Mouse (Mus musculus) midbrain, embryonic 11.5 days (tissue): ENCODE results near the gene Plod1. TPM values are rescaled to one million over a fixed set of nuclear protein-coding genes. Genes with fewer than 3 reads are reported as not detected.

Experiments
- ATAC-seq: fragments of 200-750 bp; cut with Nextera tagmentation; 2 replicates; pipeline ENCODE4 v1.8.0; 2017; ENCODE audit warnings: moderate TSS enrichment, moderate library complexity; ENCODE audit not compliant: low FRiP score
- DNase-seq: peaks from one replicate; pipeline ENCODE4 v3.0.0; 2015; ENCODE audit warnings: low spot score; ENCODE audit errors: missing footprints
- H3K27ac ChIP-seq: fragments of 300-500 bp; sonication (generic); 2 replicates; pipeline ENCODE4 v1.5.1; 2014; ENCODE audit warnings: low read depth, low read length
- H3K27me3 ChIP-seq: fragments of 300-500 bp; sonication (generic); 2 replicates; pipeline ENCODE4 v1.6.1; 2014; ENCODE audit warnings: mild to moderate bottlenecking, low read length, moderate library complexity, mixed read lengths; ENCODE audit not compliant: control insufficient read depth, insufficient read depth
- H3K36me3 ChIP-seq: fragments of 300-500 bp; sonication (generic); 2 replicates; pipeline ENCODE4 v1.6.1; 2014; ENCODE audit warnings: mild to moderate bottlenecking, low read length, moderate library complexity, mixed read lengths; ENCODE audit not compliant: control insufficient read depth, insufficient read depth
- H3K4me1 ChIP-seq: fragments of 300-500 bp; sonication (generic); 2 replicates; pipeline ENCODE4 v1.6.1; 2014; ENCODE audit warnings: low read length; ENCODE audit not compliant: control insufficient read depth, insufficient read depth
- H3K4me2 ChIP-seq: fragments of 300-500 bp; sonication (generic); 2 replicates; pipeline ENCODE4 v1.6.1; 2014; ENCODE audit warnings: mild to moderate bottlenecking, moderate library complexity
- H3K4me3 ChIP-seq: fragments of 300-500 bp; sonication (generic); 2 replicates; pipeline ENCODE4 v1.5.1; 2014; ENCODE audit warnings: low read depth, low read length
- H3K9ac ChIP-seq: fragments of 300-500 bp; sonication (generic); 2 replicates; pipeline ENCODE4 v1.6.1; 2014; ENCODE audit warnings: low read length
- H3K9me3 ChIP-seq: fragments of 300-500 bp; sonication (generic); 2 replicates; pipeline ENCODE4 v1.6.1; 2016; ENCODE audit warnings: low read length; ENCODE audit not compliant: control insufficient read depth
- WGBS: fragments of 180-500 bp; shearing (Covaris S2); extraction: QIAGEN DNeasy Blood & Tissue Kit; methylation state at CpG from one replicate; pipeline ENCODE4 v1.1.7; 2014; 5-methylcytosine and 5-hydroxymethylcytosine counted together
- polyA plus RNA-seq: library from polyadenylated mRNA; unstranded; fragments of >200 nt; fragmentation: Nextera tagmentation; extraction: Ambion mirVana; gene quantifications from 2 replicates; pipeline ENCODE4 v1.2.1, GENCODE M21; 2014

Plod1 gene
- polyA plus RNA-seq, 1 experiment from 2014 or later = 24.2 TPM

DNA sequence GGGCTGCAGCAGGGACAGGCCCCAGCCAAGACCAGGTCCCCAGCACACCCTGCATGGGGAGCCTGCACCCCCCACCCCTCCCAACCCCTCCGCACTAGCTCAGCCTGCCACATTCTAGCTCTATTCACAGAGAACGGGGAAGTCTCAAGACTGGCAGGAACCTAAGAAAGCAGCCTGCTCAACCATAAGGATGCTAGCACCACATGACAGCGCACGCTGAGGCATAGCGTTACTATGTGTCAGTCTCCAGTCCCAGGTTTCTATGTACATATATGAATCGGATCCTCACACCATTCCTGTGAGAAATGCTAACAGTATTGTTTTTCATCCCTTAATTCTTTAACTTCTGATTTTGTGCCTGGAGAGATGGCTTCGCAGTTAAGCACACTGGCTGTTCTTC lies 8.0 kb downstream of the Plod1 start:
- Histone ChIP-seq H3K27ac (no peak overlapping the region), H3K9ac (no peak overlapping the region), H3K4me1 (no peaks in the 10 kb centered on the region), H3K4me3 (no peak overlapping the region), H3K9me3 (no peaks in the 10 kb centered on the region), H3K27me3 (no peaks in the 10 kb centered on the region), H3K36me3 (no peaks in the 10 kb centered on the region), H3K4me2 (no peak overlapping the region)
- WGBS = 65% methylated on average over 7 of the region's 7 CpGs
- ATAC-seq = peak; percentile 15; the same call in 1 of the 2 replicates
- DNase-seq = no peak

DNA sequence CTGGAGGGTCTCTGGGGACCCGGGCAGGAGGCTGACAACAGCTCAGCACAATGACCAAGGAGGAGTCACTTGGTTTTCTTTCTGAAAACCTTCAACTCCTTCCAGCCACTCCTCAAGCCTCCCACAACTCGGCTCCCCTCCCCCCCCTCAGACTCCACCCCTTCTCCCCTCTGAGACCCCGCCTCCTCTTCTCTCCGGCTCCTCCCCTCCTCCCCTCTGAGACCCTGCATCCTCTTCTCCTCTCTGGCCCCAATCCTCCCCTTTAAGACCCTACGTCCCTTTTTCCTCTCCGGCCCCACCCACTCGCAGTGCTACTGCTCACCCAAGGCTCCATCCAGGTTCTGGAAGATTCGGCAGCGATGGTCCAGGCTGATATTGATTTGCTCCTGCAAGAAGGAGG lies 8.4 kb downstream of the Plod1 start:
- Histone ChIP-seq H3K36me3 (no peaks in the 10 kb centered on the region), H3K4me1 (no peaks in the 10 kb centered on the region), H3K9me3 (no peaks in the 10 kb centered on the region), H3K27ac (no peak overlapping the region), H3K4me2 (no peak overlapping the region), H3K9ac (no peak overlapping the region), H3K4me3 (no peak overlapping the region), H3K27me3 (no peaks in the 10 kb centered on the region)
- peak; percentile 52; the same call in 1 of the 2 replicates for ATAC-seq
- DNase-seq = no peak
- 16% methylated on average over 9 of the region's 9 CpGs for WGBS

DNA sequence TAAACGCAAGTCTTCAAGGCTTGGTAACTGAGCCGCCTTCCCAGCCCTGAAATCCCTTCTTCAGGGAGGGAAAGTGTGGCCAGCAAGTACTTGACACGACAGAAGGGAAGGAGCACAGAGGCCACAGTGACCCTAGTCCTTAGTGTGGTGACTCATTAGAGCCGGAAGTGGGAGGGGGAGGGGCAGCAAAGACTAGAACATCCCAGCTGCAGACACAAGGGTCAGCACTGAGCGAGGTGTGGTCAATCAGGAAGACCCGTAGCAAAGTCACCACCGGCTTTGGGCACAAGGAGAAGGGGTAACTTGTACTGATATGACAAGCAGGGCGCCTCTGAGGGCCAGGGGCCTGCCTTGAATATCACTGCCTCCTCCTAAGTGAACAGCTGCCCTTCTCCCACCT lies 8.9 kb downstream of the Plod1 start:
- whole genome bisulfite sequencing = 45% methylated on average over 8 of the region's 8 CpGs
- Histone ChIP-seq H3K36me3 (no peaks in the 10 kb centered on the region), H3K4me3 (no peak overlapping the region), H3K27me3 (no peaks in the 10 kb centered on the region), H3K9ac (no peak overlapping the region), H3K4me1 (no peaks in the 10 kb centered on the region), H3K9me3 (no peaks in the 10 kb centered on the region), H3K4me2 (no peak overlapping the region), H3K27ac (no peak overlapping the region)
- DNase-seq = no peak
- ATAC-seq = peak; percentile 40

DNA sequence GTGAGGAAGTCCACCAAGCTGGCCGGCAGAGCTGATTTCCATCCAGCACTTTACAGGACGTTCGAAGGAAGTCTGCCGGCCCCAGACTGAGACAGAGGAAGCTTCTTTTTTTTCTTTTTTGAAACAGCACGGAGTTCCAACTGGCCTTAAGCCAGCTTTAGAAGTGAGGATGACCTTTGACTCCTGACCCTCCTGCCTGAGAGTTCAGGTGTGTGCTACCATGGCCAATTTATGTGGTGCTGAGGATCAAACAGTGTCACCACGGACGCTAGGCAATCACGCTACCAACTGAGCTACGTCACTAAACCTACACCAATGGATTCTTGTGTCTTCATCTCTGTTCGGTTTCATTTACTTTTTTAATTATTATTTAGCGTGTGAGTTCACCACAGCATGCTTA lies 14.2 kb downstream of the Plod1 start:
- Histone ChIP-seq H3K4me3 (no peak overlapping the region), H3K27me3 (no peaks in the 10 kb centered on the region), H3K4me2 (no peak overlapping the region), H3K27ac (no peak overlapping the region), H3K4me1 (0 out of 2 replicates have a peak, but pooled peaks cover 2% of the 10 kb centered on the region), H3K9ac (no peak overlapping the region), H3K9me3 (no peaks in the 10 kb centered on the region), H3K36me3 (no peaks in the 10 kb centered on the region)
- DNase-seq (no peak), ATAC-seq (no peak)
- WGBS = 80% methylated on average over 11 of the region's 11 CpGs

DNA sequence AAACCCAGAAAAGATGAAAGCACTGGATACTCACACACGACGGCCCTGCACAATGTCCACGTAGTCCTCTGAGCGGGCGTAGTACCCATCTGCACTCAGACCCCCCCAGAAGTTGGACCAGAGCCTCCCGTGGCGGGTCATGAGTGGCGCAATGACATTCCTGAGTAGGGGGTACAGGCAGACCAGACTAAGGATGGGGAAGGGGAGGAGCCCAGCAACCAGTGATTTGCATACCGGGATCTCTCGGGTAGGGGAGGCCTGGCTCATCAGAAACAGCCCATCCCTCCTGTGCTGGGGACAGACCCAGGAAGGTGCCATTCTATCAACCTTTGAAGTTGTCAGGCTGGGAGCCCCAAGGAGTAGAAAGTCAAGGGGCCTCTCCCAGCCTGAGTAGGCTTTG lies 15.6 kb downstream of the Plod1 start:
- H3K9ac ChIP-seq = no peak overlapping the region
- H3K4me3 ChIP-seq = no peak overlapping the region
- H3K27me3 ChIP-seq = no peaks in the 10 kb centered on the region
- peak; percentile 51 for ATAC-seq
- no peaks in the 10 kb centered on the region for H3K36me3 ChIP-seq
- DNase-seq = no peak
- no peaks in the 10 kb centered on the region for H3K9me3 ChIP-seq
- 35% methylated on average over 10 of the region's 10 CpGs for WGBS
- H3K27ac ChIP-seq = no peak overlapping the region
- H3K4me1 ChIP-seq = 0 out of 2 replicates have a peak, but pooled peaks cover 2% of the 10 kb centered on the region
- no peak overlapping the region for H3K4me2 ChIP-seq

DNA sequence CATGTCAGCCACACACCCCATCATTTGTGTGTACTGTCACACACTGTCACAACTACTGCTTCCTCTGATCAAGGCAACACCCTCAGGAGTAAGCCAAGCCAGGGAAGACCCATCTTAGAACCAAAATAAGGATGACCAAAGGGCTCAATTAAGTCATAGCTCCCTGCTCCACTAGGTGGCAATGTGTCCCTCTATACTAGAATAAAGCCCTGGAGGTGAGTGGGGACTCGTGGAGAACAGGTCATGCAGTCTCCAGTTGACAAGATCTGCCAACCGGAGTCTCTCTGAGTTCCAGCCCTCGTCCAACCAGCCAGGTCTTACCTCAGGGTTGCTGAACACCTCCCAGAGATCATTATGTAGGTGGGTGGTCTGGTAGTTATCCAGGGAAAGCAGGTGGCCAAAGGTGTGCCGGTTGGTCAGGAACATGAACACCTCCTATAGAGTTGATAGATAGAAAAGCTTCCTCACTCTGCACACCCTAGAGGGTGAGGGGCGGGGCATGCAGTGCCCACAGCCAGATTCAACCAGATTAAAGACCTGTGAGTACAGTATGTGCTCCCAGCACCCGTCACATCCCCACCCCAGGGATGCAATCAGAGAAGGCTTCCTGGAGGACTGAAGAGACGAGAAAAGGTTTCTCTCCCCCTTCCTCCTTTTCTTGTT lies 18.0 kb downstream of the Plod1 start:
- ATAC-seq (peak; percentile 41; the same call in 1 of the 2 replicates), DNase-seq (no peak)
- no peaks in the 10 kb centered on the region for H3K9me3 ChIP-seq
- 64% methylated on average over 7 of the region's 7 CpGs for WGBS
- no peaks in the 10 kb centered on the region for H3K36me3 ChIP-seq
- no peak overlapping the region for H3K4me2 ChIP-seq
- no peaks in the 10 kb centered on the region for H3K27me3 ChIP-seq
- H3K4me1 ChIP-seq = 0 out of 2 replicates have a peak, but pooled peaks cover 2% of the 10 kb centered on the region
- H3K9ac ChIP-seq = no peak overlapping the region
- no peak overlapping the region for H3K27ac ChIP-seq
- no peak overlapping the region for H3K4me3 ChIP-seq

DNA sequence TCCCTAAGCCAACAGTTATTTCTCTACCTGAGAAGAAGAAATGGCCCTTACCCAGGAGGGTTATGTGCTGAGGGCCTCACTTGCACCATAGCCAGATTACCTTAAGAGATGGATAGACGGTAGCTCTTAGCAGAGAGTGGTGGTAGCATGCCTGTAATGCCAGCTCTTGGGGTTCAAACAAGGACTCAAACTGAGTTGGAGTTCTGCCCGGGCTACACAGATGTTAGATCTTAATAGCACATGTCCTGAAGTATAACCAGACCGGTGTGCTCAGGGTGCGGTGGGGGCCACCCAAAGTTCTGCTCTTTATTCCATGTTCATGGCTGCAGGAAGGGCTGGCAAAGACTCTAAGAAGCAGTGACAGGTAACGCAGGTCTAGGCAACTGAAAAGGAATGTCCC lies 27.1 kb downstream of the Plod1 start:
- Histone ChIP-seq H3K4me3 (no peak overlapping the region), H3K27ac (no peak overlapping the region), H3K9me3 (no peaks in the 10 kb centered on the region), H3K9ac (no peak overlapping the region), H3K27me3 (no peaks in the 10 kb centered on the region), H3K4me2 (no peak overlapping the region), H3K36me3 (no peaks in the 10 kb centered on the region), H3K4me1 (peaks cover 3% of the 10 kb centered on the region)
- DNase-seq (no peak), ATAC-seq (no peak)
- 87% methylated on average over 5 of the region's 5 CpGs for WGBS

DNA sequence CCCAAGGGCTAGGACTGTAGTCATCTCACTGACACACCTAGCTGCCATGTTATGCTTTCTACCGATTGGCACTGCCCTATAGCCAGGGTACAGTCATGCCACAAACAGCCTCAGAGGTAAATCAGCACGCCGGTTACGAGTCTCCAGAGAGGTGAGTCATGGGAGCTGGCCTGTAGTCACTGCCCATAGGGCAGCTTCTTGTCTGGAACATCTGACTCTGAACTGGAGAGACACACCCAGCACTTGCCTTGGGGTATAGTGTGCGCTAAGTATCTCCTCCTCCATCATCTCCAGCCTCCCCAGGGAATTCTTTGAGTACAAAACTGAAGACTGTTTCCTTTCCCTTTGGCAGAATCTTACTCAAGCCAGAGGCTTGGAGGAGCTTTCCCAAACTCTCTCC lies 30.3 kb downstream of the Plod1 start:
- H3K27me3 ChIP-seq = no peaks in the 10 kb centered on the region
- WGBS = 84% methylated on average over 5 of the region's 5 CpGs
- ATAC-seq = no peak

DNA sequence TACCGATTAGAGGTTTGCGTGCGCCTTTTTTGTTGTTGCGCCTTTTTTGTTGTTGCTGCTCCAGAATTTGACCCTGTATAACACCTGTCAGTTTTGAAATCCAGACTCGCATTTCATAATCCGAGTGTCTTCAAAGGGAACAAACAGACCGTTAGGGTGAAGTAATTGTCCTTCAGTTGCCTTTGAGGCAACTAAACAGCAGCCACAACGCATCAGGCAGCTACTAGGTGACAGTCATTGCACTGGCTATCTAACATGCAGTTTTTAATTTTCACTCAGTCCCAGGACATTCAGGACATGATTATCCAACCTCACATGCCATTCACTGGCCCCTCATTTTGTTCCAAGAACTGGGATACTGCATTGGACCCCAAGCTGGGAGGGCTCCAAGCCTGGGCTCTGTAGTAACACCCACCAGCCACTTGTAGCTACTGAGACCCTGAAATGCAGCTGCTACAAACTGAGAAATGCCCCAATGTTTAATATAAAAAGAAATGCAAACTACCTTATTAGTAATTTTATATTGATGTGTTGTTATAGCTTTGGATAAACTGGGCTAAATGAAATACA lies 31.4 kb downstream of the Plod1 start:
- Histone ChIP-seq H3K4me2 (peak overlapping the region; percentile 50), H3K9ac (peak overlapping the region; percentile 53), H3K27me3 (no peaks in the 10 kb centered on the region), H3K36me3 (peaks cover 3% of the 10 kb centered on the region; the same call in 1 of the 2 replicates), H3K4me1 (peaks cover 8% of the 10 kb centered on the region), H3K27ac (no peak overlapping the region), H3K4me3 (peak overlapping the region; percentile 93), H3K9me3 (no peaks in the 10 kb centered on the region)
- 1% methylated on average over 8 of the region's 8 CpGs for WGBS
- DNase-seq (no peak), ATAC-seq (peak; percentile 44)

More for the DNA sequence above, 30.3 kb downstream of the Plod1 start:
- Histone ChIP-seq H3K4me3 (no peak overlapping the region), H3K4me1 (peaks cover 8% of the 10 kb centered on the region), H3K9me3 (no peaks in the 10 kb centered on the region), H3K9ac (no peak overlapping the region), H3K4me2 (no peak overlapping the region), H3K27ac (no peak overlapping the region), H3K36me3 (peaks cover 3% of the 10 kb centered on the region; the same call in 1 of the 2 replicates)
- DNase-seq = no peak
